Mouse (Mus musculus): Measurements from ENCODE around the gene Rtf2. TPM values are rescaled to one million over a fixed set of nuclear protein-coding genes. Genes with fewer than 3 reads are reported as not detected.
A peak's percentile ranks its signal among the peaks of the same experiment; 100 is the strongest.

The Rtf2 gene
- polyA plus RNA-seq, 1 experiment from 2014 or later: 75.3 TPM

DNA sequence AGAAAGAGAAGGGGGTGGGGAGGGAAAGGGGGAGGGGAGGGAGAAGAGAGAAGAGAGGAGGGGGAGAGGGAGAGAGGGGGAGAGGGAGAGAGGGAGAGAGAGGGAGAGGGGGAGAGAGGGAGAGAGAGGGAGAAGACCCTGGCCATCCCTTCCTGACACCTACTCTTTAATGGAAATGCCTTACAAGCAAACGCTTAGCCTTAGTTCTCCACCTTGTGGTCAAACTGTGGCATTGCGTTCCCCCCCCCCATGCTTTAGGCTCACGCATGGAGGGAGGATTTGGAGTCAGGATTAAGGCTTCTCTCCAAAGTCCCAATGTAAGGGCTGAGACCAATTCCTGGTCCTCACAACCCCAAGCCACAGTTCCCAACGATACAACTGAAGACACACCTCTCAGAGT lies 61.0 kb downstream of the Rtf2 start:
- Histone ChIP-seq H3K9ac (ENCODE audit: low read depth, low read length) (no peak overlapping the region), H3K36me3 (ENCODE audit: control insufficient read depth, insufficient read depth) (no peaks in the 10 kb centered on the region), H3K27me3 (replicated peaks; ENCODE audit: control insufficient read depth, insufficient read depth, low read length) (no peaks in the 10 kb centered on the region), H3K4me3 (ENCODE audit: low read depth, low read length) (no peak overlapping the region), H3K4me2 (replicated peaks; ENCODE audit: low read depth) (no peak overlapping the region), H3K4me1 (replicated peaks; ENCODE audit: control insufficient read depth, insufficient read depth, low read length) (no peaks in the 10 kb centered on the region), H3K27ac (ENCODE audit: low read depth, low read length) (no peak overlapping the region), H3K9me3 (ENCODE audit: control insufficient read depth) (no peaks in the 10 kb centered on the region)
- TF ChIP-seq CTCF (IDR thresholded peaks at IDR 0.05; ENCODE audit: low read depth): peak; percentile 86
- WGBS: 1% methylated on average over 4 of the region's 4 CpGs
- ATAC-seq: no peak

DNA sequence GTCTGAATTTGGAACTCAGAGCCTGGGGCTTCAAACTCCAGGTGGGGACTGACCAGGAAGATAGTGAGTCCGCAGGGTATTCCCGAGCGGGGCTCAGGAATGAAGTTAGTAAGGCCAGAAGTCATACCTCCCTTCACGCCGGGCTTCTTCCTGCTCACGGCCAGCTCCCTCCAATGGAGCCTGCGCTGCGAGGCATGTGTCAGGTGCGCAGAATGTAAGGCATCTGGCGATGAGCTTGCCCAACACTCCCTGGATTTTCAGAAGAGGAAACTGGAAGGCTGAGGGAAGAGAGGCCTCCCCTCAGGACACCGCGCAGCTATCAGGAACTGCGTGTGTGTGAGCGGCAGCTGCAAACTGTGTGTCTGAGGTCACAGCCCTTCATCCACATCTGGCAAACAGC lies 61.8 kb downstream of the Rtf2 start:
- no peaks in the 10 kb centered on the region for H3K4me1 ChIP-seq (replicated peaks; ENCODE audit: control insufficient read depth, insufficient read depth, low read length)
- no peak overlapping the region for H3K9ac ChIP-seq (ENCODE audit: low read depth, low read length)
- no peak for ATAC-seq
- no peak overlapping the region for H3K4me3 ChIP-seq (ENCODE audit: low read depth, low read length)
- no peaks in the 10 kb centered on the region for H3K36me3 ChIP-seq (ENCODE audit: control insufficient read depth, insufficient read depth)
- 60% methylated on average over 14 of the region's 14 CpGs for WGBS
- no peak overlapping the region for H3K27ac ChIP-seq (ENCODE audit: low read depth, low read length)
- TF ChIP-seq CTCF (IDR thresholded peaks at IDR 0.05; ENCODE audit: low read depth): no peak
- H3K4me2 ChIP-seq (replicated peaks; ENCODE audit: low read depth): no peak overlapping the region
- no peaks in the 10 kb centered on the region for H3K27me3 ChIP-seq (replicated peaks; ENCODE audit: control insufficient read depth, insufficient read depth, low read length)
- H3K9me3 ChIP-seq (ENCODE audit: control insufficient read depth): no peaks in the 10 kb centered on the region

DNA sequence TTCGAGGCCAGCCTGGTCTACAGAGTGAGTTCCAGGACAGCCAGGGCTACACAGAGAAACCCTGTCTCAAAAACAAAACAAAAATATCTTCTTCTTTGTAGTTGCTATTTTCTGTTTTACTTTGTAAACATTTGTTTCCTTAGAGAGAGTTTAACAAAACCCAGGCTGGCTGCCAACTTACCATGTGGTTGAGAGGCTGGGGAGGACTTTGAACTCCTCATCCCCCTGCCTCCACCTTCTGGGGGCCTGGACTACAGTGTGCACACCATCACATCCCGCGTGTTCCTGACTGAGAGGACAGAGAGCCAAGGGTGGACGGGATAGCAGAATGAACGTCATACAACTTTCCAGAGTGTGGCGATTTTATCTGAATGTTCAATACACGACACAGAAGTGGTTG lies 65.8 kb downstream of the Rtf2 start:
- H3K27me3 ChIP-seq (replicated peaks; ENCODE audit: control insufficient read depth, insufficient read depth, low read length): no peaks in the 10 kb centered on the region
- no peak for ATAC-seq
- H3K27ac ChIP-seq (ENCODE audit: low read depth, low read length): no peak overlapping the region
- no peak overlapping the region for H3K4me2 ChIP-seq (replicated peaks; ENCODE audit: low read depth)
- no peaks in the 10 kb centered on the region for H3K9me3 ChIP-seq (ENCODE audit: control insufficient read depth)
- TF ChIP-seq CTCF (IDR thresholded peaks at IDR 0.05; ENCODE audit: low read depth): no peak
- no peaks in the 10 kb centered on the region for H3K4me1 ChIP-seq (replicated peaks; ENCODE audit: control insufficient read depth, insufficient read depth, low read length)
- no peaks in the 10 kb centered on the region for H3K36me3 ChIP-seq (ENCODE audit: control insufficient read depth, insufficient read depth)
- no peak overlapping the region for H3K4me3 ChIP-seq (ENCODE audit: low read depth, low read length)
- H3K9ac ChIP-seq (ENCODE audit: low read depth, low read length): no peak overlapping the region
- 77% methylated on average over 7 of the region's 7 CpGs for WGBS

DNA sequence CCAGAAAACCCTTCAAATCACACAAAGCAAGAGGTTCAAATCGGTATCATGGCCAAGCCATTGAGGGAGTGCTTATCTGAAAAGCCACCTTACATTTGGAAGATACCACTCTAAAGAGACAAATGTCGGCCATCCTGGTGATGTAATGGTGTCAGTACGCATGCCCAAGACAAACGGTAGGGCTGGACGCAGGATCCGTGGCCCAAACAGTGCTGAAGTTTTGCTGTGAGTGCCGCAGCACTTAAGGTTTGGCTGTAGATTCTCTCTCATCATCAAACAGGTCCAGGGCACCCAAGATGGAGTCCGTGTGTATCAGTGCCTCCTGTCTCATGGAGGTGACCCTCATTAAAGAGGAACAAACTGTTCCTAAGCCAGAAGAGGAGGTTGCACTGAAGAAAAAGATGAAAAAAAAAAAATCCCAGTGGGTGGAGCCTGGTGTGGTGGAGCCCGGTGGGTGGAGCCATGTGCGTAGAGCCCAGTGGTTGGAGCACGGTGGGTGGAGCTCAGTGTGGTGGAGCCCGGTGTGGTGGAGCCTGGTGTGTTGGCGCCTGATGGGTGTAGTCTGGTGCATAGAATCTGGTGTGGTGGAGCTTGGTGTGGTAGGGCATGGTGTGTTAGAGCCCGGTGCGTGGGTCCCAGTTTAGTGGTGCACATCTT lies 69.8 kb downstream of the Rtf2 start:
- no peak overlapping the region for H3K4me3 ChIP-seq (ENCODE audit: low read depth, low read length)
- H3K9me3 ChIP-seq (ENCODE audit: control insufficient read depth): no peaks in the 10 kb centered on the region
- no peak overlapping the region for H3K27ac ChIP-seq (ENCODE audit: low read depth, low read length)
- H3K36me3 ChIP-seq (ENCODE audit: control insufficient read depth, insufficient read depth): no peaks in the 10 kb centered on the region
- H3K4me2 ChIP-seq (replicated peaks; ENCODE audit: low read depth): no peak overlapping the region
- no peak for TF ChIP-seq CTCF (IDR thresholded peaks at IDR 0.05; ENCODE audit: low read depth)
- WGBS: 88% methylated on average over 15 of the region's 15 CpGs
- no peaks in the 10 kb centered on the region for H3K4me1 ChIP-seq (replicated peaks; ENCODE audit: control insufficient read depth, insufficient read depth, low read length)
- no peak for ATAC-seq
- no peaks in the 10 kb centered on the region for H3K27me3 ChIP-seq (replicated peaks; ENCODE audit: control insufficient read depth, insufficient read depth, low read length)
- no peak overlapping the region for H3K9ac ChIP-seq (ENCODE audit: low read depth, low read length)

DNA sequence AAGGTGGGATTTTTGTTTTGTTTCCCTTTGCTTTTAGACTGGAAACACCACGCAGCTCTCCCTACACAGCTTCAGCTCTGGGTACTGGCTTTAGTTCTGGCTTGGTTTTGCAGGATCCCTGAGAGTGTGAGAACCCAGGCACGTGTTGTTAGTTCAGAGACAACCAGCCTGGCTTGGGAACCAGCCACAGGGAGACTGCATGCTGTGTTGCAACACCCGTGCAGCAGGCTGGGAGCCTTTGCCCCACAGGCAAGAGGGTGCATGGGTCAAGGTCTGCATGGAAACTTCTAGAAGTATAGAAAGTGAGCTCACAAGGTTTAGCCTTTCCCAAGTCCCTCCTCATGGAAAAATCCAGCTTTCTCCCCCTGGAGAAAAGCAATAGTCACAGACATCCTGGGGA lies 70.5 kb downstream of the Rtf2 start:
- H3K4me1 ChIP-seq (replicated peaks; ENCODE audit: control insufficient read depth, insufficient read depth, low read length): no peaks in the 10 kb centered on the region
- H3K36me3 ChIP-seq (ENCODE audit: control insufficient read depth, insufficient read depth): no peaks in the 10 kb centered on the region
- no peak for ATAC-seq
- no peaks in the 10 kb centered on the region for H3K27me3 ChIP-seq (replicated peaks; ENCODE audit: control insufficient read depth, insufficient read depth, low read length)
- no peaks in the 10 kb centered on the region for H3K9me3 ChIP-seq (ENCODE audit: control insufficient read depth)
- H3K27ac ChIP-seq (ENCODE audit: low read depth, low read length): no peak overlapping the region
- WGBS: 42% methylated on average over 3 of the region's 3 CpGs
- H3K9ac ChIP-seq (ENCODE audit: low read depth, low read length): no peak overlapping the region
- no peak overlapping the region for H3K4me2 ChIP-seq (replicated peaks; ENCODE audit: low read depth)
- TF ChIP-seq CTCF (IDR thresholded peaks at IDR 0.05; ENCODE audit: low read depth): no peak
- no peak overlapping the region for H3K4me3 ChIP-seq (ENCODE audit: low read depth, low read length)

DNA sequence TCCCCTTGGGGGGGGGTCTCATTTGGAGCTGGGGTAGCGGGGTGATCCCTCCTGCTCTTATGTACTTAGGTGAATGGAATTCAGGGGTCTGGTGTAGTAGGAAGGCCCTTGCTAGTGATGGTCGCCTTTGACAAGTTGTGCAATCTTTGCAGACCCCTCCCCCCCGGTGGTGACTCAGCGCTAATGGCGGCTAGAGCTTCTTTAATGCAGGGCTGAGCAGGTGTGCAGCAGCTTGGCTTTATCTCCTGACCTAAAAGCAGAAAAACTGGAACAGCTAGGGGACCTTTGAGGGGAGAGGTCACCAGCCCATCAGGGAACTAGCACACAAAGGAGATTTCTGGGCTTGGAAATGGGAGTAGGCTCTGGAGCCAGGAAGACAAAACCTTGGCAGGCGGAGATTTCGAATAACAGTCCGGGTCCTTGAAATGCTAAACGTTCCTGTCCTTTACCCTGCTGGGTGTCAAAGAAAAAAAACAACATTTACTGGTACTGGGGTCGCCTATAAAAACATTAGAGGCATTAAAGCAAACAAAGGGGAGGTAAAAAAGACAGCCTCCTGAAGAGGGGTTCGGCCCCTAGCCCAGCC lies 76.1 kb downstream of the Rtf2 start:
- H3K4me2 ChIP-seq (replicated peaks; ENCODE audit: low read depth): no peak overlapping the region
- no peak for TF ChIP-seq CTCF (IDR thresholded peaks at IDR 0.05; ENCODE audit: low read depth)
- no peaks in the 10 kb centered on the region for H3K27me3 ChIP-seq (replicated peaks; ENCODE audit: control insufficient read depth, insufficient read depth, low read length)
- ATAC-seq: no peak
- no peaks in the 10 kb centered on the region for H3K4me1 ChIP-seq (replicated peaks; ENCODE audit: control insufficient read depth, insufficient read depth, low read length)
- no peaks in the 10 kb centered on the region for H3K36me3 ChIP-seq (ENCODE audit: control insufficient read depth, insufficient read depth)
- no peak overlapping the region for H3K9ac ChIP-seq (ENCODE audit: low read depth, low read length)
- no peaks in the 10 kb centered on the region for H3K9me3 ChIP-seq (ENCODE audit: control insufficient read depth)
- H3K4me3 ChIP-seq (ENCODE audit: low read depth, low read length): no peak overlapping the region
- 29% methylated on average over 11 of the region's 11 CpGs for WGBS
- no peak overlapping the region for H3K27ac ChIP-seq (ENCODE audit: low read depth, low read length)

Other genes starting within 250 kb of the Rtf2 start
- not detected in 2 replicates for gene Mc3r, start 192.1 kb upstream of the Rtf2 start, polyA plus RNA-seq (2015; fragmentation: Nextera tagmentation; extraction: Ambion mirVana)
- 11.5 and 12.7 TPM in 2 replicates for gene Fam210b, start 95.0 kb upstream of the Rtf2 start, polyA plus RNA-seq (2015; fragmentation: Nextera tagmentation; extraction: Ambion mirVana)
- gene Aurka, start 70.0 kb upstream of the Rtf2 start, polyA plus RNA-seq (2015; fragmentation: Nextera tagmentation; extraction: Ambion mirVana): 17.9 and 23.1 TPM in 2 replicates
- gene Cstf1, start 69.9 kb upstream of the Rtf2 start, polyA plus RNA-seq (2015; fragmentation: Nextera tagmentation; extraction: Ambion mirVana): 18.0 and 19.4 TPM in 2 replicates
- gene Cass4, start 46.8 kb upstream of the Rtf2 start, polyA plus RNA-seq (2015; fragmentation: Nextera tagmentation; extraction: Ambion mirVana): 0.29 and 0.33 TPM in 2 replicates
- 0.17 and 0.51 TPM in 2 replicates for gene Gcnt7, start 18.0 kb downstream of the Rtf2 start, polyA plus RNA-seq (2015; fragmentation: Nextera tagmentation; extraction: Ambion mirVana)
- not detected in 2 replicates for gene Fam209, start 32.0 kb downstream of the Rtf2 start, polyA plus RNA-seq (2015; fragmentation: Nextera tagmentation; extraction: Ambion mirVana)
- not detected in 2 replicates for gene Tfap2c, start 109.0 kb downstream of the Rtf2 start, polyA plus RNA-seq (2015; fragmentation: Nextera tagmentation; extraction: Ambion mirVana)